Mouse (Mus musculus): ENCODE measurements at regions not wholly inside any gene's neighbourhood (a gene's known extent, or its start where the extent isn't known, plus 50 kb on each side); places are given as distances from the start of the nearest gene placed in this dataset.

GRCm38 (mm10) chr10:21678811-21679451, 86.0 kb downstream of the 1700020N01Rik start:
- TF ChIP-seq CTCF (IDR thresholded peaks at IDR 0.05; ENCODE audit: borderline replicate concordance, control insufficient read depth, extremely low read depth, insufficient read depth, low read length, poor library complexity) = no peak
- no peak for TF ChIP-seq POLR2A (IDR thresholded peaks at IDR 0.05; ENCODE audit: control insufficient read depth, extremely low read depth, insufficient read depth, low read length, poor library complexity)

Data from thymus, adult 2 months (tissue).